Mouse (Mus musculus): ENCODE results near the gene Nr2c1. TPM values are rescaled to one million over a fixed set of nuclear protein-coding genes. Genes with fewer than 3 reads are reported as not detected.
A peak's percentile ranks its signal among the peaks of the same experiment; 100 is the strongest.

Nr2c1 gene
- polyA plus RNA-seq, 1 experiment from 2014 or later, result 9.5 TPM

DNA sequence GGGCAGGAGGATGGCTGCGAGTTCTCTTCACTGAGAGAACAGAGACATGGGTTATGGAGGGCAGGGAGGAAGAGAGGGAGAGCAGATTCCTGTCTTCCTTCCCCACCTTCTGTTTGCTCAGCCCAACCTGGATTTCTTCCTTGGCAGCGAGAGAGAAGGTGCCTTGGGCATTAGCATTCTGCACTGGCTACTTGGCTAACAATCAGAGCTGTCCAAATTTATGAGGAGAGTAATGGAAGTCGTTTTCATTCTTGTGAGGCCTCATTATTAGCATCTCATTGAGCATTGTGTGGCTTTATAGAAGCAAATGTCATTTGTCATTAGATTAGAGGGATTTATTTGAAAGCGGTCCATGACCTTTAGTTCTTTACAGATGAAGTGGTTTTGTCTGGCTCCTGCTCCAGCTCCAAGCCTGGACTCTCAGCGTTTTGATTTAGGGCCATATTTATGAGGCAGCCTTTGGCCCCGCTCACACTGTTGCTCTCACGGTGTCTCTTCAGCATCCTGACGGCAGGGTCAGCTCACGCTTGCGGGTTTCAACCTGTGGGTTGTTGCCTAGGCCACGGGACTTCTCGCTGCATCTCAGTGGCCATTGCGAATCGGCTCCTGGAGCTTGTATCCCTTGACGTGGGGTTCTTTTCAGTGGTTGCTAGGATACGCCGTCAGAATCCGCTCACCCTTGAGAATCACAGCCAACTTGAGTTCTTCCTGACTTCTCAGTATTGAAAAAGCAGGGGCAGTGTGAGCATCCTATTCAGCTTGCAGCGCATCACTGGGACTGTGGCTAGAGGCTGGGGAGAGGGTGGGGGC lies 82.6 kb downstream of the Nr2c1 start:
- 8% methylated on average over 19 of the region's 19 CpGs for WGBS
- Histone ChIP-seq H3K36me3 (no peaks in the 10 kb centered on the region), H3K4me3 (replicated peaks) (no peak overlapping the region)

GRCm38 (mm10) chr10:94231025-94231424 lies 83.2 kb downstream of the Nr2c1 start:
- Histone ChIP-seq H3K9me3 (no peaks in the 10 kb centered on the region), H3K4me3 (replicated peaks) (no peak overlapping the region), H3K36me3 (no peaks in the 10 kb centered on the region), H3K9ac (replicated peaks) (no peak overlapping the region), H3K27ac (peak overlapping the region; percentile 81), H3K4me2 (replicated peaks) (peak overlapping the region; percentile 44), H3K4me1 (replicated peaks) (peaks cover 18% of the 10 kb centered on the region), H3K27me3 (no peaks in the 10 kb centered on the region; the same call in 1 of the 2 replicates)
- peak; percentile 70 for ATAC-seq
- WGBS, result 53% methylated on average over 6 of the region's 6 CpGs

More for the DNA sequence above, 82.6 kb downstream of the Nr2c1 start:
- Histone ChIP-seq H3K4me1 (replicated peaks) (peaks cover 18% of the 10 kb centered on the region), H3K9me3 (no peaks in the 10 kb centered on the region), H3K4me2 (replicated peaks) (peak overlapping the region; percentile 44), H3K9ac (replicated peaks) (no peak overlapping the region), H3K27ac (peak overlapping the region; percentile 81), H3K27me3 (no peaks in the 10 kb centered on the region; the same call in 1 of the 2 replicates)
- peak; percentile 94 for ATAC-seq

- Histone ChIP-seq H3K27me3 (no peaks in the 10 kb centered on the region; the same call in 1 of the 2 replicates), H3K4me1 (replicated peaks) (peaks cover 14% of the 10 kb centered on the region), H3K36me3 (no peaks in the 10 kb centered on the region), H3K9ac (replicated peaks) (no peak overlapping the region), H3K9me3 (no peaks in the 10 kb centered on the region), H3K4me3 (replicated peaks) (no peak overlapping the region), H3K4me2 (replicated peaks) (no peak overlapping the region), H3K27ac (no peak overlapping the region)
- no peak for ATAC-seq
- 79% methylated on average over 4 of the region's 4 CpGs for WGBS
Measured at GRCm38 (mm10) chr10:94235200-94235599, 87.4 kb downstream of the Nr2c1 start.

GRCm38 (mm10) chr10:94241346-94241745 lies 93.5 kb downstream of the Nr2c1 start:
- ATAC-seq, result no peak
- no peak overlapping the region for H3K9ac ChIP-seq (replicated peaks)

More at GRCm38 (mm10) chr10:94241346-94241745, 93.5 kb downstream of the Nr2c1 start:
- no peak overlapping the region for H3K4me3 ChIP-seq (replicated peaks)
- no peak overlapping the region for H3K4me2 ChIP-seq (replicated peaks)
- no peak overlapping the region for H3K27ac ChIP-seq
- 54% methylated on average over 2 of the region's 2 CpGs for WGBS
- H3K36me3 ChIP-seq, result no peaks in the 10 kb centered on the region
- H3K9me3 ChIP-seq, result 0 out of 2 replicates have a peak, but pooled peaks cover 2% of the 10 kb centered on the region
- H3K27me3 ChIP-seq, result no peaks in the 10 kb centered on the region
- H3K4me1 ChIP-seq (replicated peaks), result no peaks in the 10 kb centered on the region

Other genes starting within 250 kb of the Nr2c1 start
- gene Vezt, start 112.2 kb upstream of the Nr2c1 start, polyA plus RNA-seq (2015; fragmentation: Nextera tagmentation; extraction: Ambion mirVana), result 66.4 and 69.9 TPM in 2 replicates
- 2.5 and 2.7 TPM in 2 replicates for gene Fgd6, start 112.0 kb upstream of the Nr2c1 start, polyA plus RNA-seq (2015; fragmentation: Nextera tagmentation; extraction: Ambion mirVana)
- 352 and 366 TPM in 2 replicates for gene Ndufa12, start 50.7 kb downstream of the Nr2c1 start, polyA plus RNA-seq (2015; fragmentation: Nextera tagmentation; extraction: Ambion mirVana)
- gene Gm4792, start 150.7 kb downstream of the Nr2c1 start, polyA plus RNA-seq (2015; fragmentation: Nextera tagmentation; extraction: Ambion mirVana), result 0.43 and 0.90 TPM in 2 replicates
- gene Tmcc3, start 163.9 kb downstream of the Nr2c1 start, polyA plus RNA-seq (2015; fragmentation: Nextera tagmentation; extraction: Ambion mirVana), result 6.1 and 6.6 TPM in 2 replicates

Measured in midbrain, embryonic 13.5 days (tissue).